Mouse (Mus musculus) intestine, embryonic 15.5 days (tissue): ENCODE data around the gene Gm21830. TPM values are rescaled to one million over a fixed set of nuclear protein-coding genes. Genes with fewer than 3 reads are reported as not detected.
"Not testable (repeated sequence)": the region's sequence is repeated elsewhere in the genome, so short reads cannot be mapped to it uniquely, and the experiment has no call there.

ENCODE experiments used
- ATAC-seq: fragments of 200-750 bp; cut with Nextera tagmentation; 2 replicates; pipeline ENCODE4 v1.8.0; 2017; ENCODE audit warnings: moderate TSS enrichment, moderate library complexity
- H3K27ac ChIP-seq: fragments of 300-500 bp; sonication (generic); 2 replicates; pipeline ENCODE4 v1.5.1; 2015; ENCODE audit warnings: mild to moderate bottlenecking, inconsistent platforms
- H3K27me3 ChIP-seq: fragments of 300-500 bp; sonication (generic); replicated peaks from 2 replicates; pipeline ENCODE4 v1.6.1; 2015; ENCODE audit warnings: inconsistent platforms
- H3K36me3 ChIP-seq: fragments of 300-500 bp; sonication (generic); 2 replicates; pipeline ENCODE4 v1.6.1; 2015; ENCODE audit warnings: inconsistent platforms
- H3K4me1 ChIP-seq: fragments of 300-500 bp; sonication (generic); replicated peaks from 2 replicates; pipeline ENCODE4 v1.6.1; 2015; ENCODE audit warnings: inconsistent platforms
- H3K4me2 ChIP-seq: fragments of 300-500 bp; sonication (generic); replicated peaks from 2 replicates; pipeline ENCODE4 v1.6.1; 2015; ENCODE audit warnings: mild to moderate bottlenecking, inconsistent platforms
- H3K4me3 ChIP-seq: fragments of 300-500 bp; sonication (generic); replicated peaks from 2 replicates; pipeline ENCODE4 v1.5.1; 2015; ENCODE audit warnings: inconsistent platforms
- H3K9ac ChIP-seq: fragments of 300-500 bp; sonication (generic); 2 replicates; pipeline ENCODE4 v1.6.1; 2015; ENCODE audit warnings: inconsistent platforms
- H3K9me3 ChIP-seq: fragments of 300-500 bp; sonication (generic); 2 replicates; pipeline ENCODE4 v1.6.1; 2016; ENCODE audit warnings: inconsistent platforms
- WGBS: fragments of 180-500 bp; shearing (Covaris S2); methylation state at CpG from one replicate; pipeline ENCODE4 v1.1.7; 2015; 5-methylcytosine and 5-hydroxymethylcytosine counted together
- polyA plus RNA-seq: library from polyadenylated mRNA; unstranded; fragments of >200 nt; fragmentation: Nextera tagmentation; extraction: Ambion mirVana; gene quantifications from 2 replicates; pipeline ENCODE4 v1.2.1, GENCODE M21; 2015

Gene Gm21830
- polyA plus RNA-seq = not detected in 2 replicates

DNA sequence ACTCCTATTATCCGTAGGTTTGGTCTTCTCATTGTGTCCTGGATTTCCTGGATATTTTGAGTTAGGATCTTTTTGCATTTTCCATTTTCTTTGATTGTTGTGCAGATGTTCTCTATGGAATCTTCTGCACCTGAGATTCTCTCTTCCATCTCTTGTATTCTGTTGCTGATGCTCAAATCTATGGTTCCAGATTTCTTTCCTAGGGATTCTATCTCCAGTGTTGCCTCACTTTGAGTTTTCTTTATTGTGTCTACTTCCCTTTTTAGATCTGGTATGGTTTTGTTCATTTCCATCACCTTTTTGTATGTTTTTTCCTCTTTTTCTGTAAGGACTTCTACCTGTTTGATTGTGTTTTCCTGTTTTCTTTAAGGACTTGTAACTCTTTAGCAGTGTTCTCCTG is at the start of gene Gm21830:
TSS of gene Gm21830 (plus strand) at position 301 of the 400 bp plus-strand sequence.
- no CpG with 5 or more reads among the region's 1 CpGs for WGBS
- H3K9me3 ChIP-seq, H3K9ac ChIP-seq, H3K4me1 ChIP-seq, H3K4me3 ChIP-seq, H3K4me2 ChIP-seq, H3K27me3 ChIP-seq, ATAC-seq, H3K36me3 ChIP-seq, H3K27ac ChIP-seq: not testable (repeated sequence)

GRCm38 (mm10) chr2:67364506-67364905 is 49.0 kb upstream of the Gm21830 start:
- Histone ChIP-seq H3K4me1 (no peaks in the 10 kb centered on the region), H3K9me3 (no peaks in the 10 kb centered on the region), H3K4me3 (no peak overlapping the region), H3K27ac (no peak overlapping the region), H3K9ac (no peak overlapping the region), H3K27me3 (no peaks in the 10 kb centered on the region), H3K36me3 (no peaks in the 10 kb centered on the region), H3K4me2 (no peak overlapping the region)
- ATAC-seq = no peak
- WGBS = 78% methylated on average over 2 of the region's 2 CpGs

DNA sequence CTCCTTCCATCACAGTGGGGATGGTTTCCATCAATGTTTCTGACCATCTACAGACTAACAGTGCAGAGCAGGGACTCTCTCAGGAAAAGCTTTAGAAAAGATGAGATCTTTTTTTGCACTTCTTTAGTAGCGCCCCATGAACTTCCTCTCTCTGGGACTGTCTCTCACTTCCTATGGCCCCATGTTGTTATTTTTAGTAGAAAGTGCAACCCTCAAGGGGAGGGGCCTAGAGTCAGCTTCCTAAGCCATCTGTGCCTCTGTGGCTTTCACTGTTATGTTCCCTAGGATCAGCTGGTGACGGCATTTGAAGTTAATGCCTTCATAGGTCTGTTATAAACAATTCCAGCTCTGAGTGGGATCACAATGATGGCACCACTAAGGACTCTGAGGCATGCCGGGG is 35.0 kb upstream of the Gm21830 start:
- Histone ChIP-seq H3K36me3 (no peaks in the 10 kb centered on the region), H3K27ac (no peak overlapping the region), H3K9me3 (no peaks in the 10 kb centered on the region), H3K4me1 (no peaks in the 10 kb centered on the region), H3K9ac (no peak overlapping the region), H3K27me3 (no peaks in the 10 kb centered on the region), H3K4me2 (no peak overlapping the region), H3K4me3 (no peak overlapping the region)
- ATAC-seq = no peak
- WGBS = 53% methylated on average over 3 of the region's 3 CpGs

DNA sequence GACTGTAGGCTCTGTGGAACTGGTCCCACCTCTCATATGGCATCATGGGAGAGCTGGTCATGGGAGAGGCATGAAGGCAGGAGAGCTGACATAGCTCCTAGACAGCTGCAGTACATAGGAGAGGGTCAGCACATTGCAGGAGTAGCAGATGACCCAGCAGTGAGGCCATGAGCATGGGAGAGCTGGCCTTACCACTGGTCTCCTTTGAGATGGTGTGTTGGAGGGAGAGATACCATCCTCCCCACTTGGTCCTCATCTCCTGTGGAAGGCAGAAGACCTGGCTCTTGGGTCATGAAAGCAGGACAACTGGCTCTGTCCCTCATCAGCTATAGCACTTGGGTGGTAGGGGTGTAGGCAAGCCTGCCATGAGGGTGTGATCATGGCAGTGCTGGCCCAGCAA is 7.3 kb downstream of the Gm21830 start:
- Histone ChIP-seq H3K4me1 (no peaks in the 10 kb centered on the region), H3K27ac (no peak overlapping the region), H3K9ac (no peak overlapping the region), H3K27me3 (no peaks in the 10 kb centered on the region), H3K36me3 (no peaks in the 10 kb centered on the region), H3K4me2 (no peak overlapping the region), H3K9me3 (no peaks in the 10 kb centered on the region), H3K4me3 (no peak overlapping the region)
- ATAC-seq = no peak

DNA sequence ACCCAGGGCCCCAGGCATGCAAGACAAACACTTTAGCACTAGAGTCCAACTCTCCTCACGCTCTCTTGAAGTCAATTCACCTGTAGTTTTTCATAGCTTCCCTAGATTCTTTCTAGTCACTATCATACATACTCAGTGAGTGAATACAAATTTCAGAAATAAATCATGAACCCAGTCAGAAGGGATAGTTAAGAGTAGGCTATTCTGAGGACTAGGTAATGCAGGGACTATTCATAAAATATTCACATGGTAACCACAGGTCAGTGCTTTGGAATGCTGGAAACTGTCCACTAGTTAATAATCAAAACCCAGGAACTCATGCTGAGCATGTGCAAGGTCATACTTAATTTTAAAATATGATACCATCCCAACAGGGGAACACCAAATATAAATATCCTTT is 9.3 kb downstream of the Gm21830 start:
- no peak overlapping the region for H3K4me3 ChIP-seq
- no peaks in the 10 kb centered on the region for H3K4me1 ChIP-seq
- no peaks in the 10 kb centered on the region for H3K9me3 ChIP-seq
- H3K36me3 ChIP-seq = no peaks in the 10 kb centered on the region
- ATAC-seq = no peak
- no peak overlapping the region for H3K9ac ChIP-seq
- H3K4me2 ChIP-seq = no peak overlapping the region
- H3K27me3 ChIP-seq = no peaks in the 10 kb centered on the region
- H3K27ac ChIP-seq = no peak overlapping the region
- WGBS = 72% methylated on average over 1 of the region's 1 CpGs

DNA sequence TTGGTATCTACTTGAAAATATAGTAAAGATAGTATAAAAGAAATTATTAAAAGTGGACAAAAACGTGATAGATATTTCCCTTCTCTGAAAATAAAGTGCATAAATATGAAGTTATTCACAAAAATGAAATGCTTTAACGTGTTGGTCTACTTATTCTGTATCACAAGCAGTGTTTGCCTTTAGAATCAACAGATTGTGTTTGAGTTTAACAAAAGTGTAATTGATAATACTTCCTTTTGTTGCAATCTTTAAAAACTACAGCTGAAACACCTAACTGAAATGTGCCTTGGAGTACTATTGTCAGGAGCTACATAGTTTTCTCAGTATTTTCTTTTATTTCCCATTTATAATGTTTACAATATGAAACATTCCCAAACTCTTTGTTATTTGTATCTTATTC is 19.6 kb downstream of the Gm21830 start, which contains the start of gene Gm26727:
TSS of gene Gm26727 (minus strand) at position 101 of the 400 bp plus-strand sequence.
- no peaks in the 10 kb centered on the region for H3K4me1 ChIP-seq
- ATAC-seq = no peak
- H3K4me2 ChIP-seq = no peak within 1 kb of the TSS
- no peak within 1 kb of the TSS for H3K27ac ChIP-seq
- WGBS = 55% methylated on average over 2 of the region's 2 CpGs
- H3K9ac ChIP-seq = no peak within 1 kb of the TSS
- H3K4me3 ChIP-seq = no peak within 1 kb of the TSS
- H3K36me3 ChIP-seq = no peaks in the 10 kb centered on the region
- no peaks in the 10 kb centered on the region for H3K9me3 ChIP-seq
- no peaks in the 10 kb centered on the region for H3K27me3 ChIP-seq

GRCm38 (mm10) chr2:67438309-67438708 is 24.8 kb downstream of the Gm21830 start:
- Histone ChIP-seq H3K9ac (no peak overlapping the region), H3K36me3 (no peaks in the 10 kb centered on the region), H3K4me3 (no peak overlapping the region), H3K9me3 (no peaks in the 10 kb centered on the region), H3K4me1 (no peaks in the 10 kb centered on the region), H3K27me3 (no peaks in the 10 kb centered on the region), H3K27ac (no peak overlapping the region), H3K4me2 (no peak overlapping the region)
- 81% methylated on average over 8 of the region's 8 CpGs for WGBS
- ATAC-seq = no peak

- Histone ChIP-seq H3K36me3 (no peaks in the 10 kb centered on the region), H3K27me3 (no peaks in the 10 kb centered on the region), H3K4me2 (no peak within 1 kb of the TSS), H3K4me1 (no peaks in the 10 kb centered on the region), H3K9ac (no peak within 1 kb of the TSS), H3K4me3 (no peak within 1 kb of the TSS), H3K9me3 (no peaks in the 10 kb centered on the region), H3K27ac (no peak within 1 kb of the TSS)
- ATAC-seq = no peak
- 57% methylated on average over 3 of the region's 3 CpGs for WGBS
Observed at GRCm38 (mm10) chr2:67445780-67446179, 32.3 kb downstream of the Gm21830 start, which contains the start of gene Xirp2. Gene Xirp2, plus strand, starts transcription at chr2:67446002.

- no peak for ATAC-seq
- H3K9ac ChIP-seq = no peak overlapping the region
- no peak overlapping the region for H3K27ac ChIP-seq
- no peaks in the 10 kb centered on the region for H3K4me1 ChIP-seq
- H3K36me3 ChIP-seq = no peaks in the 10 kb centered on the region
- 76% methylated on average over 1 of the region's 1 CpGs for WGBS
- H3K4me3 ChIP-seq = no peak overlapping the region
- no peaks in the 10 kb centered on the region for H3K27me3 ChIP-seq
- H3K4me2 ChIP-seq = no peak overlapping the region
- no peaks in the 10 kb centered on the region for H3K9me3 ChIP-seq
Observed at GRCm38 (mm10) chr2:67446772-67447171, 33.2 kb downstream of the Gm21830 start.

DNA sequence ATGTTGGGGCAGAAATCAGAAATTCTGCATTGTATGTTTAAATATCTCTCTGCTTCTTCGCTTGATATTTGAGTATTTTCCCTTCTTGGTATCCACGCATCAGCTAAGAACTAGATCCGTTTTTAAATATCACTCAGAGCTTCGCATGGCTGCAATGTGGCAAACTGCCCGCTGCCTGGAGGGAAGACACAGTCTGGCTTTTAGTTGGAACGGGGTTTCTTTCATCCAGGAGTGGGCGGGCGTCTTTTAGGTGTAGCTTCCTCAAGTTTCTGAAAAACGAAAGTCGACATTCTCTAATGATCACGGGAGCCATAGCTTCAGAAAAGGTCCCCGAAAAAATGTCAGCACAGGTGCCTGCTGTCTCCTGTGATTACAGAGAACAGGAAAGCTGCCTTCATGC is 33.7 kb downstream of the Gm21830 start:
- WGBS = 64% methylated on average over 12 of the region's 12 CpGs
- no peak overlapping the region for H3K4me2 ChIP-seq
- no peak overlapping the region for H3K9ac ChIP-seq
- ATAC-seq = no peak
- no peaks in the 10 kb centered on the region for H3K4me1 ChIP-seq
- H3K27me3 ChIP-seq = no peaks in the 10 kb centered on the region
- H3K27ac ChIP-seq = no peak overlapping the region
- H3K9me3 ChIP-seq = no peaks in the 10 kb centered on the region
- H3K4me3 ChIP-seq = no peak overlapping the region
- no peaks in the 10 kb centered on the region for H3K36me3 ChIP-seq

DNA sequence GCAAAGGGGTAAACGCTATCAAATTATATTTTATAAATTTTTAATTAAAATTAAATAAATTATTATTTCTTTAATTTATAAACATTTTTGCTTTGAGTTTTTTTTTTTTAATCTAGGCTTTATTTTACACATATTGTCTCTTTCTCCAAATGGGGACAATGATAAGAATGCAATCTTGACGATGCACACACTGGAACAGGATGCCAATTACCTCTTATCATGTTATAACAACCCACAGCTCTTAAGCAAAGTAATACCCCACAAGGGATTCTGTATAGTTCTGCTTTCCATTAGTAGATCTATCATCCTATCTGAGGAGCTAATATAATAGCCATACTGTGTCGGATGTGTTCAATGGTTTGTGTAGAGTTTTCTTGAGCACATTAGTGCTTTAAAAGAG is 47.3 kb downstream of the Gm21830 start:
- Histone ChIP-seq H3K4me2 (no peak overlapping the region), H3K36me3 (no peaks in the 10 kb centered on the region), H3K27ac (no peak overlapping the region), H3K4me1 (no peaks in the 10 kb centered on the region), H3K9ac (no peak overlapping the region), H3K9me3 (no peaks in the 10 kb centered on the region), H3K27me3 (no peaks in the 10 kb centered on the region), H3K4me3 (no peak overlapping the region)
- ATAC-seq = no peak
- 86% methylated on average over 3 of the region's 3 CpGs for WGBS

GRCm38 (mm10) chr2:67467036-67467435 is 53.5 kb downstream of the Gm21830 start:
- H3K27me3 ChIP-seq = no peaks in the 10 kb centered on the region
- no peaks in the 10 kb centered on the region for H3K36me3 ChIP-seq
- H3K4me2 ChIP-seq = no peak overlapping the region
- no peaks in the 10 kb centered on the region for H3K9me3 ChIP-seq
- no peak overlapping the region for H3K4me3 ChIP-seq
- no peak overlapping the region for H3K9ac ChIP-seq
- ATAC-seq = no peak
- no peaks in the 10 kb centered on the region for H3K4me1 ChIP-seq
- H3K27ac ChIP-seq = no peak overlapping the region
- WGBS = 90% methylated on average over 7 of the region's 7 CpGs

DNA sequence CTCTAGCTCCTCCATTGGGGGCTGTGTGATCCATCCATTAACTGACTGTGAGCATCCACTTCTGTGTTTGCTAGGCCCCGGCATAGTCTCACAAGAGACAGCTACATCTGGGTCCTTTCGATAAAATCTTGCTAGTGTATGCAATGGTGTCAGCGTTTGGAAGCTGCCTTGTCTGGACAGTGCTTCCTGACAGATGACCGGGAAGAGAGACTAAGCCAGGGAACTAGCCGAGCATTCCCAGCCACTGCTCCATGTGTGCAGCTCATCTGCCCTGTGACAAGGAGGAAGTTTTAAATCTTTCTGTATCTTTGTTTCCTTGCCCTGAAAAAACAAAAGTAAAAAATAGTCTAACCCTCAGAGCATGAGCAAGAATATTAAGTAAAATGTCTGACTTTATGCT is 56.5 kb downstream of the Gm21830 start:
- not testable (repeated sequence) for H3K4me3 ChIP-seq, H3K9me3 ChIP-seq, H3K36me3 ChIP-seq, H3K27ac ChIP-seq, H3K9ac ChIP-seq, H3K27me3 ChIP-seq, H3K4me1 ChIP-seq, H3K4me2 ChIP-seq, ATAC-seq
- 58% methylated on average over 5 of the region's 5 CpGs for WGBS
